Mouse (Mus musculus): ENCODE data around the gene Ppp4r1.

GRCm38 (mm10) chr17:65884691-65885397 is 102.5 kb downstream of the Ppp4r1 start:
- TF ChIP-seq CTCF (conservative IDR thresholded peaks at IDR 0.05; ENCODE audit: low read length) (no peak), NANOG (IDR thresholded peaks at IDR 0.05; ENCODE audit: borderline replicate concordance, low read length) (no peak)
